Mouse (Mus musculus): Measurements from ENCODE around the gene Dusp8. TPM values are rescaled to one million over a fixed set of nuclear protein-coding genes. Genes with fewer than 3 reads are reported as not detected.
A peak's percentile ranks its signal among the peaks of the same experiment; 100 is the strongest.

The Dusp8 gene
- total RNA-seq, 1 experiment from 2014 or later = not detected

- ATAC-seq (ENCODE audit: extremely low read depth, insufficient number of reproducible peaks, low FRiP score, poor library complexity, severe bottlenecking) = no peak
Measured at GRCm38 (mm10) chr7:142059024-142059423, 36.6 kb downstream of the Dusp8 start.

- ATAC-seq (ENCODE audit: extremely low read depth, insufficient number of reproducible peaks, low FRiP score, poor library complexity, severe bottlenecking) = no peak
Measured at GRCm38 (mm10) chr7:142057121-142057520, 38.5 kb downstream of the Dusp8 start.

- ATAC-seq (ENCODE audit: extremely low read depth, insufficient number of reproducible peaks, low FRiP score, poor library complexity, severe bottlenecking) = peak; percentile 16; the same call in 1 of the 2 replicates
Measured at GRCm38 (mm10) chr7:142056601-142057061, 39.0 kb downstream of the Dusp8 start.

- ATAC-seq (ENCODE audit: extremely low read depth, insufficient number of reproducible peaks, low FRiP score, poor library complexity, severe bottlenecking) = no peak
Measured at GRCm38 (mm10) chr7:142055431-142055830, 40.2 kb downstream of the Dusp8 start.

GRCm38 (mm10) chr7:142050536-142050935 lies 45.1 kb downstream of the Dusp8 start:
- ATAC-seq (ENCODE audit: extremely low read depth, insufficient number of reproducible peaks, low FRiP score, poor library complexity, severe bottlenecking) = no peak

- no peak for ATAC-seq (ENCODE audit: extremely low read depth, insufficient number of reproducible peaks, low FRiP score, poor library complexity, severe bottlenecking)
Measured at GRCm38 (mm10) chr7:142045932-142046331, 49.7 kb downstream of the Dusp8 start.

- no peak for ATAC-seq (ENCODE audit: extremely low read depth, insufficient number of reproducible peaks, low FRiP score, poor library complexity, severe bottlenecking)
Measured at GRCm38 (mm10) chr7:142045344-142045743, 50.3 kb downstream of the Dusp8 start.

- peak; percentile 31; the same call in 1 of the 2 replicates for ATAC-seq (ENCODE audit: extremely low read depth, insufficient number of reproducible peaks, low FRiP score, poor library complexity, severe bottlenecking)
Measured at GRCm38 (mm10) chr7:142040756-142041155, 54.9 kb downstream of the Dusp8 start.

- peak; percentile 70; the same call in 1 of the 2 replicates for ATAC-seq (ENCODE audit: extremely low read depth, insufficient number of reproducible peaks, low FRiP score, poor library complexity, severe bottlenecking)
Measured at GRCm38 (mm10) chr7:142037553-142038170, 58.0 kb downstream of the Dusp8 start.

- ATAC-seq (ENCODE audit: extremely low read depth, insufficient number of reproducible peaks, low FRiP score, poor library complexity, severe bottlenecking) = no peak
Measured at GRCm38 (mm10) chr7:142035048-142035811, 60.4 kb downstream of the Dusp8 start.

- ATAC-seq (ENCODE audit: extremely low read depth, insufficient number of reproducible peaks, low FRiP score, poor library complexity, severe bottlenecking) = no peak
Measured at GRCm38 (mm10) chr7:142034198-142034597, 61.4 kb downstream of the Dusp8 start.

GRCm38 (mm10) chr7:142030073-142030472 lies 65.6 kb downstream of the Dusp8 start:
- ATAC-seq (ENCODE audit: extremely low read depth, insufficient number of reproducible peaks, low FRiP score, poor library complexity, severe bottlenecking) = no peak

Other genes with a start within 250 kb of the Dusp8 start
- gene Tollip, start 177.3 kb downstream of the Dusp8 start, total RNA-seq (2017) = 40.9 and 41.5 TPM in 2 replicates
- gene Brsk2, start 146.1 kb downstream of the Dusp8 start, total RNA-seq (2017) = 0.12 and 0.25 TPM in 2 replicates
- 39.6 and 41.1 TPM in 2 replicates for gene Mob2, start 34.8 kb downstream of the Dusp8 start, total RNA-seq (2017)
- not detected in 2 replicates for gene Gm45618, start 24.9 kb upstream of the Dusp8 start, total RNA-seq (2017)
- gene Gm39115, start 40.2 kb upstream of the Dusp8 start, total RNA-seq (2017) = not detected in 2 replicates
- gene Gm45337, start 48.8 kb upstream of the Dusp8 start, total RNA-seq (2017) = not detected in 2 replicates
- not detected in 2 replicates for gene Gm29735, start 61.3 kb upstream of the Dusp8 start, total RNA-seq (2017)
- gene Gm4553, start 69.9 kb upstream of the Dusp8 start, total RNA-seq (2017) = not detected in 2 replicates
- gene Krtap5-2, start 80.2 kb upstream of the Dusp8 start, total RNA-seq (2017) = not detected in 2 replicates
- gene Gm10153, start 94.5 kb upstream of the Dusp8 start, total RNA-seq (2017) = not detected in 2 replicates
- not detected in 2 replicates for gene Krtap5-3, start 105.5 kb upstream of the Dusp8 start, total RNA-seq (2017)
- not detected in 2 replicates for gene Gm7579, start 116.0 kb upstream of the Dusp8 start, total RNA-seq (2017)
- gene Krtap5-5, start 134.1 kb upstream of the Dusp8 start, total RNA-seq (2017) = not detected in 2 replicates
- gene Gm40460, start 145.2 kb upstream of the Dusp8 start, total RNA-seq (2017) = not detected in 2 replicates
- gene Gm2431, start 162.5 kb upstream of the Dusp8 start, total RNA-seq (2017) = not detected in 2 replicates
- not detected in 2 replicates for gene Gm4559, start 178.5 kb upstream of the Dusp8 start, total RNA-seq (2017)
- gene Krtap5-1, start 201.3 kb upstream of the Dusp8 start, total RNA-seq (2017) = not detected in 2 replicates
- not detected in 2 replicates for gene Krtap5-4, start 207.7 kb upstream of the Dusp8 start, total RNA-seq (2017)

Measured in neutrophil, adult 5-6 weeks (primary cell).